28 mouse cellular contexts compared by ENCODE assay signal in genomic region chr17:81291829-81292228, GRCm38 (mm10).
"Had no signal": no experiment of that assay in that cellular context is flagged by ENCODE, and none has a peak within 500 bp of the region (broad histone marks: within the 10 kb centered on the region; RNA-seq: fewer than 3 reads in every experiment).

No protein-coding gene starts in this region.

- H3K4me3 ChIP-seq: embryonic facial prominence, embryonic 10.5 days; embryonic facial prominence, embryonic 12.5 days; embryonic facial prominence, embryonic 13.5 days; embryonic facial prominence, embryonic 15.5 days; erythroblast, embryonic 14.5 days; forebrain, embryonic 10.5 days; forebrain, embryonic 12.5 days; forebrain, embryonic 13.5 days; forebrain, embryonic 15.5 days; gastrocnemius, adult 2 months; heart, adult 2 months had no signal

- H3K9me3 ChIP-seq: embryonic facial prominence, embryonic 10.5 days; embryonic facial prominence, embryonic 12.5 days; embryonic facial prominence, embryonic 13.5 days; embryonic facial prominence, embryonic 15.5 days; forebrain, embryonic 10.5 days; forebrain, embryonic 12.5 days; forebrain, embryonic 13.5 days; forebrain, embryonic 15.5 days had no signal

- H3K27me3 ChIP-seq: embryonic facial prominence, embryonic 12.5 days; embryonic facial prominence, embryonic 13.5 days; embryonic facial prominence, embryonic 15.5 days; forebrain, embryonic 12.5 days; forebrain, embryonic 13.5 days; forebrain, embryonic 15.5 days had no signal

- H3K4me2 ChIP-seq: embryonic facial prominence, embryonic 12.5 days; embryonic facial prominence, embryonic 13.5 days; embryonic facial prominence, embryonic 15.5 days; forebrain, embryonic 12.5 days; forebrain, embryonic 13.5 days; forebrain, embryonic 15.5 days had no signal

- ATAC-seq: forebrain, embryonic 13.5 days; forebrain, embryonic 14.5 days; forebrain, embryonic 15.5 days; forebrain, embryonic 16.5 days; forebrain, postnatal 0 days had no signal

- H3K27ac ChIP-seq: embryonic facial prominence, embryonic 10.5 days; embryonic facial prominence, embryonic 12.5 days; embryonic facial prominence, embryonic 13.5 days; embryonic facial prominence, embryonic 15.5 days; forebrain, embryonic 10.5 days; forebrain, embryonic 12.5 days; forebrain, embryonic 13.5 days; forebrain, embryonic 15.5 days; gastrocnemius, adult 2 months; heart, adult 2 months had no signal

- DNase-seq: cerebellum, adult 8-10 months; cerebellum, adult 9-10 months; cerebellum, adult 9-11 months; cerebellum, postnatal 10 days; cerebellum, postnatal 14 days; cerebellum, postnatal 25 days; cerebellum, postnatal 36 days; embryo, embryonic 11 days; forebrain, postnatal 0 days; gastrocnemius, adult 2 months; gastrocnemius, postnatal 10 days; gastrocnemius, postnatal 14 days; gastrocnemius, postnatal 25 days; gastrocnemius, postnatal 36 days; heart, adult 11 months; heart, adult 18-20 months; heart, adult 2 months had no signal

- H3K9ac ChIP-seq: embryonic facial prominence, embryonic 12.5 days; embryonic facial prominence, embryonic 13.5 days; embryonic facial prominence, embryonic 15.5 days; forebrain, embryonic 12.5 days; forebrain, embryonic 13.5 days; forebrain, embryonic 15.5 days; forebrain, postnatal 0 days had no signal

- H3K36me3 ChIP-seq: embryonic facial prominence, embryonic 10.5 days; embryonic facial prominence, embryonic 12.5 days; embryonic facial prominence, embryonic 13.5 days; embryonic facial prominence, embryonic 15.5 days; forebrain, embryonic 10.5 days; forebrain, embryonic 12.5 days; forebrain, embryonic 15.5 days had no signal

- H3K4me1 ChIP-seq: embryonic facial prominence, embryonic 10.5 days; embryonic facial prominence, embryonic 12.5 days; embryonic facial prominence, embryonic 13.5 days; embryonic facial prominence, embryonic 15.5 days; forebrain, embryonic 10.5 days; forebrain, embryonic 12.5 days; forebrain, embryonic 13.5 days; forebrain, embryonic 15.5 days had no signal
